Mouse (Mus musculus) testis, adult 2 months (tissue): ENCODE data around the gene Slfn1. TPM values are rescaled to one million over a fixed set of nuclear protein-coding genes. Genes with fewer than 3 reads are reported as not detected.
"Not testable (repeated sequence)": the region's sequence is repeated elsewhere in the genome, so short reads cannot be mapped to it uniquely, and the experiment has no call there.

Source experiments
- H3K27ac ChIP-seq: fragments of 200-500 bp; 2 replicates; pipeline ENCODE4 v1.5.1; 2012; ENCODE audit warnings: low read depth, low read length; ENCODE audit not compliant: control insufficient read depth, insufficient read depth
- H3K27me3 ChIP-seq: fragments of 200-500 bp; 2 replicates; pipeline ENCODE4 v1.6.1; 2012; ENCODE audit warnings: mild to moderate bottlenecking, low read length, moderate library complexity; ENCODE audit not compliant: control insufficient read depth, insufficient read depth
- H3K36me3 ChIP-seq: fragments of 200-500 bp; 2 replicates; pipeline ENCODE4 v1.6.1; 2012; ENCODE audit warnings: mild to moderate bottlenecking, low read length; ENCODE audit not compliant: control insufficient read depth, insufficient read depth
- H3K4me1 ChIP-seq: fragments of 200-500 bp; 2 replicates; pipeline ENCODE4 v1.6.1; 2012; ENCODE audit warnings: low read length; ENCODE audit not compliant: control insufficient read depth, insufficient read depth
- H3K4me3 ChIP-seq: fragments of 200-500 bp; 2 replicates; pipeline ENCODE4 v1.5.1; 2012; ENCODE audit warnings: low read depth, mild to moderate bottlenecking, low read length, moderate library complexity, mixed read lengths; ENCODE audit not compliant: control insufficient read depth
- CTCF ChIP-seq: fragments of 200-500 bp; IDR thresholded peaks from 2 replicates; pipeline ENCODE4 v1.5.1; 2012; ENCODE audit warnings: low read depth, mild to moderate bottlenecking, inconsistent platforms, low read length, moderate library complexity; ENCODE audit not compliant: control insufficient read depth, insufficient read depth, insufficient replicate concordance
- POLR2A ChIP-seq: fragments of 200-500 bp; IDR thresholded peaks from 2 replicates; pipeline ENCODE4 v1.6.1; 2012; ENCODE audit warnings: low read depth, mild to moderate bottlenecking, inconsistent platforms, low read length, moderate library complexity; ENCODE audit not compliant: control insufficient read depth
- polyA plus RNA-seq: library from polyadenylated mRNA; depleted of rRNA; stranded (reverse); fragments of >200 nt; gene quantifications from 2 replicates; pipeline ENCODE4 v1.2.3, GENCODE M21; 2012

The Slfn1 gene
- polyA plus RNA-seq, 1 experiment, result not detected

GRCm38 (mm10) chr11:83082741-83083473, 33.7 kb upstream of the Slfn1 start:
- Histone ChIP-seq H3K27me3 (no peaks in the 10 kb centered on the region), H3K4me3 (no peak overlapping the region), H3K36me3 (no peaks in the 10 kb centered on the region), H3K27ac (no peak overlapping the region), H3K4me1 (no peaks in the 10 kb centered on the region)
- TF ChIP-seq POLR2A (no peak), CTCF (no peak)

GRCm38 (mm10) chr11:83084161-83084560, 32.5 kb upstream of the Slfn1 start:
- Histone ChIP-seq H3K4me3 (no peak overlapping the region), H3K27ac (no peak overlapping the region), H3K4me1 (no peaks in the 10 kb centered on the region), H3K27me3 (no peaks in the 10 kb centered on the region), H3K36me3 (no peaks in the 10 kb centered on the region)
- TF ChIP-seq CTCF (no peak), POLR2A (no peak)

- H3K4me1 ChIP-seq, result no peaks in the 10 kb centered on the region
- H3K27me3 ChIP-seq, result no peaks in the 10 kb centered on the region
- TF ChIP-seq CTCF, result no peak
- no peak for TF ChIP-seq POLR2A
Observed at GRCm38 (mm10) chr11:83084761-83085160, 31.9 kb upstream of the Slfn1 start.

GRCm38 (mm10) chr11:83115138-83115537, 1.5 kb upstream of the Slfn1 start:
- Histone ChIP-seq H3K4me1 (no peaks in the 10 kb centered on the region), H3K36me3 (no peaks in the 10 kb centered on the region), H3K27ac (no peak overlapping the region), H3K4me3 (no peak overlapping the region), H3K27me3 (no peaks in the 10 kb centered on the region)
- TF ChIP-seq CTCF (no peak), POLR2A (no peak)

More at GRCm38 (mm10) chr11:83084761-83085160, 31.9 kb upstream of the Slfn1 start:
- H3K36me3 ChIP-seq, result no peaks in the 10 kb centered on the region
- no peak overlapping the region for H3K4me3 ChIP-seq
- H3K27ac ChIP-seq, result no peak overlapping the region

- H3K4me3 ChIP-seq, result no peak overlapping the region
- H3K36me3 ChIP-seq, result no peaks in the 10 kb centered on the region
- H3K4me1 ChIP-seq, result no peaks in the 10 kb centered on the region
- no peak for TF ChIP-seq CTCF
- TF ChIP-seq POLR2A, result no peak
- H3K27me3 ChIP-seq, result no peaks in the 10 kb centered on the region
- no peak overlapping the region for H3K27ac ChIP-seq
Observed at GRCm38 (mm10) chr11:83118056-83118455, 1.4 kb downstream of the Slfn1 start.

- Histone ChIP-seq H3K4me1 (no peaks in the 10 kb centered on the region), H3K27ac (no peak overlapping the region), H3K27me3 (no peaks in the 10 kb centered on the region), H3K4me3 (no peak overlapping the region), H3K36me3 (no peaks in the 10 kb centered on the region)
- no peak for TF ChIP-seq POLR2A
- TF ChIP-seq CTCF, result no peak
Observed at GRCm38 (mm10) chr11:83121131-83121685, 4.6 kb downstream of the Slfn1 start.

- H3K36me3 ChIP-seq, result no peaks in the 10 kb centered on the region
Observed at GRCm38 (mm10) chr11:83123198-83123597, 6.5 kb downstream of the Slfn1 start.

GRCm38 (mm10) chr11:83124906-83125305, 8.3 kb downstream of the Slfn1 start:
- H3K36me3 ChIP-seq, result no peaks in the 10 kb centered on the region
- no peak overlapping the region for H3K27ac ChIP-seq
- H3K27me3 ChIP-seq, result no peaks in the 10 kb centered on the region
- TF ChIP-seq CTCF (no peak), POLR2A (no peak)
- H3K4me1 ChIP-seq, result no peaks in the 10 kb centered on the region
- no peak overlapping the region for H3K4me3 ChIP-seq

More at GRCm38 (mm10) chr11:83123198-83123597, 6.5 kb downstream of the Slfn1 start:
- Histone ChIP-seq H3K27ac (no peak overlapping the region), H3K4me3 (no peak overlapping the region), H3K4me1 (no peaks in the 10 kb centered on the region), H3K27me3 (no peaks in the 10 kb centered on the region)
- TF ChIP-seq POLR2A (no peak), CTCF (no peak)

GRCm38 (mm10) chr11:83125633-83126032, 9.0 kb downstream of the Slfn1 start:
- H3K36me3 ChIP-seq, H3K27ac ChIP-seq, H3K4me1 ChIP-seq, H3K27me3 ChIP-seq, H3K4me3 ChIP-seq: not testable (repeated sequence)

GRCm38 (mm10) chr11:83137253-83137652, 20.6 kb downstream of the Slfn1 start:
- H3K4me3 ChIP-seq, H3K36me3 ChIP-seq, H3K27ac ChIP-seq, H3K27me3 ChIP-seq, H3K4me1 ChIP-seq: not testable (repeated sequence)

GRCm38 (mm10) chr11:83148939-83149338, 32.3 kb downstream of the Slfn1 start:
- H3K27me3 ChIP-seq, H3K4me1 ChIP-seq, H3K4me3 ChIP-seq, H3K36me3 ChIP-seq, H3K27ac ChIP-seq: not testable (repeated sequence)
